Mouse (Mus musculus): ENCODE measurements around the gene Edf1. TPM values are rescaled to one million over a fixed set of nuclear protein-coding genes. Genes with fewer than 3 reads are reported as not detected.
A peak's percentile ranks its signal among the peaks of the same experiment; 100 is the strongest.

The Edf1 gene
- polyA plus RNA-seq, 1 experiment from 2014 or later = 190 TPM

- Histone ChIP-seq H3K4me3 (ENCODE audit: low read depth, low read length) (peak overlapping the region; percentile 87), H3K36me3 (ENCODE audit: control insufficient read depth, insufficient read depth) (peaks cover 18% of the 10 kb centered on the region), H3K27me3 (ENCODE audit: control insufficient read depth, insufficient read depth, low read depth, low read length) (no peaks in the 10 kb centered on the region), H3K9me3 (replicated peaks; ENCODE audit: control insufficient read depth, low read length) (no peaks in the 10 kb centered on the region), H3K4me1 (ENCODE audit: control insufficient read depth, low read depth, low read length) (peaks cover 22% of the 10 kb centered on the region), H3K27ac (ENCODE audit: low read length) (peak overlapping the region; percentile 79), H3K4me2 (ENCODE audit: low read depth, low read length) (peak overlapping the region; percentile 87), H3K9ac (ENCODE audit: low read depth, low read length) (peak overlapping the region; percentile 94)
- 0% methylated on average over 24 of the region's 24 CpGs for WGBS (ENCODE audit: insufficient replicate concordance)
- ATAC-seq (ENCODE audit: low read depth) = peak; percentile 53
Observed at GRCm38 (mm10) chr2:25557964-25558360, 315 bp downstream of the Edf1 start.

GRCm38 (mm10) chr2:25558774-25559173 lies 1.1 kb downstream of the Edf1 start:
- Histone ChIP-seq H3K4me1 (ENCODE audit: control insufficient read depth, low read depth, low read length) (peaks cover 22% of the 10 kb centered on the region), H3K4me2 (ENCODE audit: low read depth, low read length) (peak overlapping the region; percentile 87), H3K36me3 (ENCODE audit: control insufficient read depth, insufficient read depth) (peaks cover 26% of the 10 kb centered on the region), H3K27ac (ENCODE audit: low read length) (no peak overlapping the region), H3K27me3 (ENCODE audit: control insufficient read depth, insufficient read depth, low read depth, low read length) (no peaks in the 10 kb centered on the region), H3K4me3 (ENCODE audit: low read depth, low read length) (peak overlapping the region; percentile 87), H3K9me3 (replicated peaks; ENCODE audit: control insufficient read depth, low read length) (no peaks in the 10 kb centered on the region), H3K9ac (ENCODE audit: low read depth, low read length) (peak overlapping the region; percentile 94)
- WGBS (ENCODE audit: insufficient replicate concordance) = 57% methylated on average over 6 of the region's 6 CpGs
- ATAC-seq (ENCODE audit: low read depth) = no peak

- no peak overlapping the region for H3K27ac ChIP-seq (ENCODE audit: low read length)
- H3K4me1 ChIP-seq (ENCODE audit: control insufficient read depth, low read depth, low read length) = peaks cover 22% of the 10 kb centered on the region
- 89% methylated on average over 8 of the region's 8 CpGs for WGBS (ENCODE audit: insufficient replicate concordance)
- H3K4me2 ChIP-seq (ENCODE audit: low read depth, low read length) = no peak overlapping the region
- no peak for ATAC-seq (ENCODE audit: low read depth)
- no peak overlapping the region for H3K9ac ChIP-seq (ENCODE audit: low read depth, low read length)
- H3K27me3 ChIP-seq (ENCODE audit: control insufficient read depth, insufficient read depth, low read depth, low read length) = no peaks in the 10 kb centered on the region
- no peaks in the 10 kb centered on the region for H3K9me3 ChIP-seq (replicated peaks; ENCODE audit: control insufficient read depth, low read length)
- peaks cover 29% of the 10 kb centered on the region for H3K36me3 ChIP-seq (ENCODE audit: control insufficient read depth, insufficient read depth)
- H3K4me3 ChIP-seq (ENCODE audit: low read depth, low read length) = no peak overlapping the region
Observed at GRCm38 (mm10) chr2:25560551-25560950, 2.9 kb downstream of the Edf1 start.

GRCm38 (mm10) chr2:25561946-25562345 lies 4.3 kb downstream of the Edf1 start:
- H3K9me3 ChIP-seq (replicated peaks; ENCODE audit: control insufficient read depth, low read length) = no peaks in the 10 kb centered on the region
- peaks cover 29% of the 10 kb centered on the region for H3K36me3 ChIP-seq (ENCODE audit: control insufficient read depth, insufficient read depth)
- H3K4me3 ChIP-seq (ENCODE audit: low read depth, low read length) = no peak overlapping the region
- no peak overlapping the region for H3K4me2 ChIP-seq (ENCODE audit: low read depth, low read length)
- H3K27me3 ChIP-seq (ENCODE audit: control insufficient read depth, insufficient read depth, low read depth, low read length) = no peaks in the 10 kb centered on the region
- no peak overlapping the region for H3K27ac ChIP-seq (ENCODE audit: low read length)
- WGBS (ENCODE audit: insufficient replicate concordance) = 84% methylated on average over 9 of the region's 9 CpGs
- ATAC-seq (ENCODE audit: low read depth) = no peak
- H3K4me1 ChIP-seq (ENCODE audit: control insufficient read depth, low read depth, low read length) = peaks cover 18% of the 10 kb centered on the region
- H3K9ac ChIP-seq (ENCODE audit: low read depth, low read length) = no peak overlapping the region

- 74% methylated on average over 8 of the region's 8 CpGs for WGBS (ENCODE audit: insufficient replicate concordance)
- Histone ChIP-seq H3K27ac (ENCODE audit: low read length) (no peak overlapping the region), H3K27me3 (ENCODE audit: control insufficient read depth, insufficient read depth, low read depth, low read length) (no peaks in the 10 kb centered on the region), H3K4me2 (ENCODE audit: low read depth, low read length) (no peak overlapping the region), H3K9me3 (replicated peaks; ENCODE audit: control insufficient read depth, low read length) (no peaks in the 10 kb centered on the region), H3K4me1 (ENCODE audit: control insufficient read depth, low read depth, low read length) (peaks cover 2% of the 10 kb centered on the region; the same call in 1 of the 2 replicates), H3K36me3 (ENCODE audit: control insufficient read depth, insufficient read depth) (peaks cover 24% of the 10 kb centered on the region), H3K4me3 (ENCODE audit: low read depth, low read length) (no peak overlapping the region), H3K9ac (ENCODE audit: low read depth, low read length) (no peak overlapping the region)
- ATAC-seq (ENCODE audit: low read depth) = no peak
Observed at GRCm38 (mm10) chr2:25565741-25566140, 8.1 kb downstream of the Edf1 start.

GRCm38 (mm10) chr2:25566558-25566957 lies 8.9 kb downstream of the Edf1 start:
- Histone ChIP-seq H3K4me3 (ENCODE audit: low read depth, low read length) (no peak overlapping the region), H3K4me1 (ENCODE audit: control insufficient read depth, low read depth, low read length) (peaks cover 2% of the 10 kb centered on the region; the same call in 1 of the 2 replicates), H3K36me3 (ENCODE audit: control insufficient read depth, insufficient read depth) (peaks cover 21% of the 10 kb centered on the region), H3K4me2 (ENCODE audit: low read depth, low read length) (no peak overlapping the region), H3K27ac (ENCODE audit: low read length) (no peak overlapping the region), H3K9me3 (replicated peaks; ENCODE audit: control insufficient read depth, low read length) (no peaks in the 10 kb centered on the region), H3K27me3 (ENCODE audit: control insufficient read depth, insufficient read depth, low read depth, low read length) (no peaks in the 10 kb centered on the region), H3K9ac (ENCODE audit: low read depth, low read length) (no peak overlapping the region)
- ATAC-seq (ENCODE audit: low read depth) = no peak
- WGBS (ENCODE audit: insufficient replicate concordance) = 71% methylated on average over 6 of the region's 6 CpGs

- H3K4me1 ChIP-seq (ENCODE audit: control insufficient read depth, low read depth, low read length) = peaks cover 9% of the 10 kb centered on the region
- no peak overlapping the region for H3K27ac ChIP-seq (ENCODE audit: low read length)
- no peak overlapping the region for H3K9ac ChIP-seq (ENCODE audit: low read depth, low read length)
- no peaks in the 10 kb centered on the region for H3K9me3 ChIP-seq (replicated peaks; ENCODE audit: control insufficient read depth, low read length)
- no peak overlapping the region for H3K4me3 ChIP-seq (ENCODE audit: low read depth, low read length)
- H3K27me3 ChIP-seq (ENCODE audit: control insufficient read depth, insufficient read depth, low read depth, low read length) = no peaks in the 10 kb centered on the region
- no peak for ATAC-seq (ENCODE audit: low read depth)
- H3K4me2 ChIP-seq (ENCODE audit: low read depth, low read length) = no peak overlapping the region
- 69% methylated on average over 6 of the region's 6 CpGs for WGBS (ENCODE audit: insufficient replicate concordance)
- H3K36me3 ChIP-seq (ENCODE audit: control insufficient read depth, insufficient read depth) = peaks cover 5% of the 10 kb centered on the region
Observed at GRCm38 (mm10) chr2:25568473-25569019, 10.9 kb downstream of the Edf1 start.

- Histone ChIP-seq H3K4me3 (ENCODE audit: low read depth, low read length) (no peak overlapping the region), H3K27me3 (ENCODE audit: control insufficient read depth, insufficient read depth, low read depth, low read length) (no peaks in the 10 kb centered on the region), H3K9me3 (replicated peaks; ENCODE audit: control insufficient read depth, low read length) (no peaks in the 10 kb centered on the region), H3K36me3 (ENCODE audit: control insufficient read depth, insufficient read depth) (no peaks in the 10 kb centered on the region; the same call in 1 of the 2 replicates), H3K4me1 (ENCODE audit: control insufficient read depth, low read depth, low read length) (peaks cover 15% of the 10 kb centered on the region), H3K4me2 (ENCODE audit: low read depth, low read length) (no peak overlapping the region), H3K9ac (ENCODE audit: low read depth, low read length) (no peak overlapping the region), H3K27ac (ENCODE audit: low read length) (no peak overlapping the region)
- ATAC-seq (ENCODE audit: low read depth) = no peak
- 82% methylated on average over 3 of the region's 3 CpGs for WGBS (ENCODE audit: insufficient replicate concordance)
Observed at GRCm38 (mm10) chr2:25569323-25569722, 11.7 kb downstream of the Edf1 start.

GRCm38 (mm10) chr2:25571221-25571620 lies 13.6 kb downstream of the Edf1 start:
- peaks cover 23% of the 10 kb centered on the region for H3K4me1 ChIP-seq (ENCODE audit: control insufficient read depth, low read depth, low read length)
- H3K9ac ChIP-seq (ENCODE audit: low read depth, low read length) = no peak overlapping the region
- H3K27me3 ChIP-seq (ENCODE audit: control insufficient read depth, insufficient read depth, low read depth, low read length) = peaks cover 7% of the 10 kb centered on the region
- no peak overlapping the region for H3K4me3 ChIP-seq (ENCODE audit: low read depth, low read length)
- H3K9me3 ChIP-seq (replicated peaks; ENCODE audit: control insufficient read depth, low read length) = no peaks in the 10 kb centered on the region
- H3K4me2 ChIP-seq (ENCODE audit: low read depth, low read length) = no peak overlapping the region
- H3K36me3 ChIP-seq (ENCODE audit: control insufficient read depth, insufficient read depth) = no peaks in the 10 kb centered on the region
- ATAC-seq (ENCODE audit: low read depth) = no peak
- no peak overlapping the region for H3K27ac ChIP-seq (ENCODE audit: low read length)
- WGBS (ENCODE audit: insufficient replicate concordance) = 60% methylated on average over 4 of the region's 4 CpGs
